Mouse (Mus musculus) brain, embryonic 18.5 days (tissue): ENCODE measurements around the gene Mum1.
"Not testable (repeated sequence)": the region's sequence is repeated elsewhere in the genome, so short reads cannot be mapped to it uniquely, and the experiment has no call there.

Experiments used
- DNase-seq: peaks from one replicate; pipeline ENCODE4 v3.0.0-alpha.2; 2012; ENCODE audit warnings: low read depth, low spot score

Mum1 gene

DNA sequence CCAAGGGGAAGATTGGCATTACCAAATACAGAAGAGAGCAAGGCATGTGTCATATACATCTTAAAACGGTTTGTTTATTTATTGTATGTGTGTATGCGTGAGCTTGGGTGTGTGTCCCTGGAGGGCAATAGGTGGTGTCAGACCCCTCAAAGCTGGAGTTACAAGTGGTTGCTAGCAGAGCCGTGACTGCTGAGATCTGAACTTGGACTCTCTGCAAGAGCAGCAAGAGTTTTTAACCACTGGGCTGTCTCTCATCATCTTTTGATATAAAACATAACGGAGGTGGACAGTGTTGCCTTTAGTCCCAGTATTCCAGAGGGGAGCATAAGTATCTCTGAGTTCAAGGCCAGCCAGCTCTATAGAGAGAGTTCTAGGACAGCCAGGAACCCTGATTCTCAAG is 18.0 kb upstream of the Mum1 start:
- DNase-seq: no peak

GRCm38 (mm10) chr10:80208841-80209371 is 17.3 kb upstream of the Mum1 start:
- no peak for DNase-seq

DNA sequence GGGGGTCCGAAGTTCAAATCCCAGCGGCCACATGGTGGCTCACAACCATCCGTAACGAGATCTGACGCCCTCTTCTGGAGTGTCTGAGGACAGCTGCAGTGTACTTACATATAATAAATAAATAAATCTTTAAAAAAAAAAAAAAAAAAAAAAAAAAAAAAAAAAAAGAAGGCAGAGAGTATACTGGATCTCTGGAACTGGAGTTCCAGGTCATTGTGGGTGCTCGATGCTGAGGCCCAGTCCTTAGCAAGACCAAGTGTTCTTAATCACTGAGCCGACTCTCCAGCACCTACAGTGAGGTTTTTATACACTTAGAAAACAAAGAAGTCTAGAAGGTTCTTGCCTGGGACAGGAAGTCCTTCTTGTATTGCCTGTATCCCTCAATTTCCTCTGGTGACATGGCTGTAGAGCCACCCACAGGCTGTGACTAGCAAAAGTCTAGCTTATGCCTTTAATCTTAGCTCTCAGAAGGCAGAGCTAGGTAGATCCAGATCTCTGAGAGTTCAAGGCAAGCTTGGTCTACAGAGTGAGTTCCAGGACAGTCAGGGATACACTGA is 14.6 kb upstream of the Mum1 start:
- not testable (repeated sequence) for DNase-seq

DNA sequence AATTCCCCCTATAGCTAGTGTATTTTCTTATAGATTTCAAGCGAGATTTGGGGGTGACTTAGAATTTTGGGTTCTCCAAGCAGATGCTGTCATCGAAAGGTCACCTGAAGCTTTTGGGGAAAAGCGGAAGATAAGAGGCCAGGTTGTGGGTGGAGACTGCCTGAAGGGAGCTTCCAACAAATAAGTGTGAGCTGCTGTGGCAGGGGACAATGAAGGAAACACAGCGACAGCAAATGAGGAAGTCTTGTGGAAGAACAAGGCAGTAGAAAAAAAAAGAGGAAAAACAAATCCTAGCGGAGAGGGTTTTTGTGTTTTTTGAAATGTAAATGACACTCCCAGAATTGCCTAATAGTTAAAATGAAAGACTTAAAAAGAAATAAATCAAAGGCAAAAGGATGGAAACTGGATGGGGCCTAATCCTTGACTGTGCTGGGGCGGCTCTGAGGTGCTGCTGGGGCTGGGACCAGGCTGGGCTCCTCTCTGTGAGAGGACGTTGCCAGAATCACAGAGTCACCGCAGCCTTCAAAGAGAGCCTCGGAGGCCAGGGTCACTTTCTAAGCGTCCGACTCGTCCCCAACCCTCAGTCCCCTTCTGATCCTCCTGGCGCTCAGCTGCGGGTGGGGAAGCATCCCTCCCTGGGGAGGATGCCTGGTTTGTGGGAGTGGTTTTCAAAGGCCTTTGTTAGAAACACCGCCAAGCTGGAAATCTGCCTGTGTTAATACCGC is 11.0 kb upstream of the Mum1 start:
- DNase-seq: no peak

GRCm38 (mm10) chr10:80220676-80221075 is 5.6 kb upstream of the Mum1 start:
- no peak for DNase-seq

- not testable (repeated sequence) for DNase-seq
Observed at GRCm38 (mm10) chr10:80223137-80223536, 3.1 kb upstream of the Mum1 start.

DNA sequence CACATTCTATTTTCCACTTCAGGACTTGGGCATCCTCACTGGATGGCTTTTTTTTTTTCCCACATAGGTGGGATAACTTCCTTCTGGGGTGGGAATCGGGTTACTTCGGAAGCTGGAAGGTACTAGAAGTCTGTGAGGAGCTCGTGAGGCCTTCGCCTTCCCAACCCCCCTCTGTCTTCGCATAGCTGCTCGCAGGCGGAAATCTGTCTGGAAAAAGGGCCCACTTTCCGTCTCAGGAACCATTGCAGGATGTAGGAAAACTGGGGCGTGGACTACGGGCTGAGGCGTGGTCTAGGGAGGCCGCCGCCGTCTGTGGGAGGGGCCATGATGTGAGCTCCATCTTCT is 191 bp upstream of the Mum1 start:
- no peak for DNase-seq

DNA sequence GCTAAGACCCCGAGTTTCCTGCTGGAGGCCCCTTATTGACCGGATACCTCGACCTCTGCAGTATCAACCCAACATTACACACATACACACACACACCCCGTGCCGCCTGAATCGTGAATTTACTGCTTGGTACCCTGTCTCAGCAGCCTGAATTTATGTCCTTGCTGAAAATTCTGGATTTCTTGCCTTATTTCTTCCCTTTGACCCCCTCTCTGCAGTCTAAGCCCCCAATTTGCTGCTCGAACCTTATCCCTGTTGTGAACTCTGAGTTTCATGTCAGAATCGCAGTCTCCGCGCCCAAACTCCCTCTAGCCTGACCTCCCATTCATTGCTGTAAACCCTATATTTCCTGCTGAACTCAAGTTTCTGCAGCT is 919 bp downstream of the Mum1 start:
- no peak for DNase-seq

- no peak for DNase-seq
Observed at GRCm38 (mm10) chr10:80227877-80228775, 1.9 kb downstream of the Mum1 start.

DNA sequence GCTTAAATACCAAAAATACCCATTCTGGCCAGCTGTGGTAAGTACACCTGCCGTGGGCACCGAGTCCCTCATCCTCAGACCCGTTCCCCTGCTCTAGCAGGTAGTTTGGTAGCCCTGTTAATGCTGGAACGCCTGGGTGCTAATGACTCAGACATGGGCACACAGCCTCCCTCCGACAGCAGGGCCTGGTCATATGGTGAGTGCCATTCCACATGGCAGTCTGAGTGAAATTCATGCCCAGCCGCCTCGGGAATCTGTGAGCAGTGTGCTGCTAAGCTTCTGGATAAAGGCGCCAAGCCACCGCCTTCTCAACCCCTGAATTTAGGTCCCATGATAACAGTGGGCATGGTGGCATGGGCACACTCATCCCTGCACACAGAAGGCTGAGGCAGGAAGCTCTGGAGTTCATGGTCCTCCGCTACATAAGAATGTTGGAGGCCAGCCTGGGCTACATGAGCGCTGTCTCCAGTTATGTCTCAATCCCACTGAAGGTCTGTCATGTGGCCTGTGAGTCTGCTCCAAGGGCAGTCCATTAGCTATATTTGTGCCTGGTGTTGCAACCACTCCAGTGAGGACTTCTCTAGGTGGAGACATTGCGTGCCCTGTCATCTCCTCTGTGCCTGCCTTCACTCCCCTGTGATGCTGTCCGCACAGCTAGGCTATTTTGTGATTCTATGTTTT is 10.1 kb downstream of the Mum1 start:
- DNase-seq: no peak

DNA sequence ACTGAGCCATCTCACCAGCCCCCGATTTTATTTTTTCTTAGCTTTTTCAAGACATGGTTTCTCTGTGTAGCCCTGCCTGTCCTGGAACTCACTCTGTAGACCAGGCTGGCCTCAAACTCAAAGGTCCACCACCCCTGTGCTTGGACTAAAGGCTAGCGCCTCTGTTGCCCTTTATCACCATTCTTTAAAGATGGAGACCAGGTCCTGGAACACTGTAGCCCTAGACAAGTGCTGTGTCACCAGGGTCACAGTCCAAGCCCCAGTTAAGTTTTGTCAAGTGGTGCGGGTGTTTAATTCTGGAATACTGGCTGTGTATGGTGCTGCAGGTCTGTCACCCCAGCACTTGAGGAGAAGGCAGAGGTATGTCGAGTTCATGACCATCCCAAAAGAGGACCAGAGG is 10.8 kb downstream of the Mum1 start:
- no peak for DNase-seq

- no peak for DNase-seq
Observed at GRCm38 (mm10) chr10:80238306-80238705, 12.1 kb downstream of the Mum1 start.

DNA sequence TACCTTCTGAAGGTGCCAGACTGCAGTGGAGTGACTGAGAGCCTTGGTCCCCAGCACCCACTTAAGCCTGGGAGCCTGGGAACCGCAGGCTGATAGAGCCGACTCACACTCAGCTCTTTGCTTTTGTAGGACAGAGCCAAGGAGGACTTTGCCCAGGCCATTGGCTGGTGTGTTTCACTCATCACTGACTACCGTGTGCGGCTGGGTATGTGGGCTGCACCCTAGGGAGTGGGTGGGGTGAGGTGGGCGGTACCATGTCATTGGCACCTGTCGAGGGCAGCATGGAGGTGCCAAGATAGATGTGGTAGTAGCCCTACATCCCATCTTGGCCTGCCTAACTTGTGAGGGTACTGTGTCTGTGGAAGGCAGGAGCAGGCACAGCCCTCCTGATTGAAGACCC is 13.6 kb downstream of the Mum1 start:
- DNase-seq: no peak

DNA sequence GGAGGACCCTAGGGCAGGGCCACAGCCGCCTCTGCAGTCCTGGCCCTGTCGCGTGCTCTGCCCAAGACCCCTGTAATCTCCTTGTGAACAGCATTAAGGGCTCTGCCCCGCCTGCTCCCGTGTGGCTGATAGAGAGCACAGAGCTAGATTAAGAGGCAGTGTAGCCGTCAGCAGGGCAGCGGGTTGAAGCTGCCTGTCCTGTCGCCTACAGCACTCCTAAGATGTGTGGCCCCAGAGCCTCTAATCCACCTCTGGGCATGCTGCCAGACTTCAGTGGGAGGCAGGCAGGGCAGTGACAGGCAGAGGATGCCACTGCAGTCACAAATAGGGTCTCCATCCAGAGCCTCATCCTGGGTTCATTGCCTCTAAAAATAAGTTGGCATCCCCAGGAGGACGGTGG is 15.9 kb downstream of the Mum1 start:
- DNase-seq: no peak

GRCm38 (mm10) chr10:80242607-80243006 is 16.4 kb downstream of the Mum1 start:
- DNase-seq: no peak

DNA sequence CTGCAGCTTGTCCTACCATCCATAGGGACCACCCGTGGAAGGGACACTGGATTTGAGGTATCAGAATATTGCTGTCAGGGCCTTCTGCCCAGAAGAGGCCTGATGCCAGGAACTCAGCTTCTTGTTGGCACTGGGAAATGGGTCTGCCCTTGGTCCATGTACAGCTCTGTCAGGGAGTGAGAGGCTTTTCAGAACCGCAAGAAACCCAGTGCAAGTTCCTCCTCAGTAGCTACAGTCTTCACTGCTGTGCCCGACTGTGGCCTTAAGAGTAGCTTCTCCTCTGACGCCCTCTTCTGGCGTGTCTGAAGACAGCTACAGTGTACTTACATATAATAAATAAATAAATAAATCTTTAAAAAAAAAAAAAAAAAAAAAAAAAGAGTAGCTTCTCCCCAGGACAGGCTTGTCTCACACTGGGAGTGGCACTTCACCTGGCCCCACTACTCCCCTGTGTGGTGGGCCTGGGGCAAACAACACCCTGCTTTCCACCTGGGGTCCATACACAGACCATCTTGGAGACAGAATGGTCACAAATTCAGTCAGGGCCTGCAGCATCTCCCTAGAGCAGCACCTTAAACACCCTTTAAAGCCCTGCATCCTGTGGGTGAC is 18.7 kb downstream of the Mum1 start:
- DNase-seq: no peak

DNA sequence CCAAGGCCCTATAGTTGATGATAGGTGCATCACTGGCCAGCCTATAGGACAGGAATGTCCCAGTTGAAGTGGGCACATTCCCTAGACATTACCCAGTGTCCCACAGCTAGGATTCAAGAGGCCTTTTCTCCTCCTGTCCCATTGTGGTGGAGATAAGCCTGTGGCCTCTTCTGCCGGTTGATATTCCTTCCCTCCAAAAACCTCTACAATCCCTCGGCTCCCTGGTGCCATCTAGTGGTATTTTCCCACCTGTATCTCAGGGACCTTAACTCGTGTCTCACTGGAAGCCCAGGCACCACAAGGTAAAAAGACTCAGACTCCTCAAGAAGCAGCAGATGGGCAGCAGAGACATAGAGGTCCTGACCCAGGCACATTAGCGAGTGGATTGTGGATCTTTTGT is 19.4 kb downstream of the Mum1 start:
- no peak for DNase-seq

DNA sequence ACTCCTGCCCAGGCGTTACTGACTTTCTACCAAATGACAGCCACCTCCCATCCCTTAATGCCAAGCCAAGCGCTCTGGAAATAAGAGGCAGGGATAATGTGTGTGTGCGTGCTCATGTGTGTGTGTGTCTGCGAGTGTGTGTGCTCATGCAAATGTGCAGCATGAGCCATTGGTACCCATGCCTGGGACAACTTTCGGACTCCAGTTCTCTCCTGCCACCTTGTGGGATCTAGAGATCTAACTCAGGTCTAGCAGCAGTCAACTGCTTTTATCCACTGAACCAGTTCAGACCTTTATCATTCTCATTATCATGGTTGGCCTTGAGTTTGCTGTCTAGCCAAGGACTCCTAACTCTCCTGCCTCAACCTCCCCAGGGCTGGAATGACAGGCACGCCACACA is 21.6 kb downstream of the Mum1 start:
- no peak for DNase-seq

DNA sequence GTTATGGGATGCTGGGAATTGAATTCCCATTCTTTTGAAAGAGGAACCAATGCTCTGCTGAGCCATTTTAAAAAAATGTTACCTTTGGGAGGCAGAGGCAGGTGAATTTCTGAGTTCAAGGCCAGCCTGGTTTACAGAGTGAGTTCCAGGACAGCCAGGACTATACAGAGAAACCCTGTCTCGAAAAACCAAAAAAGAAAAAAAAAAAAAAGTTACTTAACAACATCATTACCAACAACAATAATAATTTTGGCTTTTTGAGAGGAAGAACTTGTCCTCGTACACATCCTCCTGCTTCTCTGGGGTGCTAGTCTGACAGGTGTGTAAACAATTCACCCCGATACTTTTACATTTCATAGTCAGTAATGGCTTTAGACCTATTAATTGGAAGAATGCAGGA is 22.2 kb downstream of the Mum1 start:
- DNase-seq: not testable (repeated sequence)

GRCm38 (mm10) chr10:80248971-80249640 is 22.9 kb downstream of the Mum1 start, which contains the start of gene Ndufs7:
TSS of gene Ndufs7 (plus strand) at chr10:80249121.
- DNase-seq: peak; percentile 94

DNA sequence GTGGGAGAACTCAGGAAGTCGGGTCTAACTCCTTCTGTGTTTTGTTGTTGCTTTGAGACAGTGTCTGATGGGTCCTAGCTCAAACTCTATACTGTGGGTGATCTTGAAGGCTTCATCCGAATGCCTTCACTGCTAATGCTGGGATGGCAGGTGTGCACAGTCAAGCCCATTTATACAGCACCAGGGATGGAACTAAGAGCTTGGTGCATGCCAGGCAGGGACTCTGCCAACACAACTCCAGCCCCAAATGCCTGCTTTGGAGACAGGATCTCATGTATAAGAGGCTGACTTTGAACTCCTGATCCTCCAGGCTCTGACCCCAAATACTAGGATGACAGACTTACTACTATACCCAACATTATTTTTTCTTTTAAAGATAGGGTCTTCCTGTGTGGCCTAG is 23.8 kb downstream of the Mum1 start:
- DNase-seq: no peak
